Mouse (Mus musculus) kidney, embryonic 16.5 days (tissue): ENCODE data around the gene Pou2f1. TPM values are rescaled to one million over a fixed set of nuclear protein-coding genes. Genes with fewer than 3 reads are reported as not detected.
A peak's percentile ranks its signal among the peaks of the same experiment; 100 is the strongest.

ENCODE experiments used
- ATAC-seq: fragments of 200-750 bp; cut with Nextera tagmentation; 2 replicates; pipeline ENCODE4 v1.8.0; 2017; ENCODE audit warnings: moderate TSS enrichment; ENCODE audit not compliant: low FRiP score, low TSS enrichment
- H3K27ac ChIP-seq: fragments of 300-500 bp; sonication (generic); 2 replicates; pipeline ENCODE4 v1.5.1; 2014; ENCODE audit warnings: low read length
- H3K27me3 ChIP-seq: fragments of 300-500 bp; sonication (generic); 2 replicates; pipeline ENCODE4 v1.6.1; 2014; ENCODE audit warnings: low read length, control low read depth, mixed read lengths; ENCODE audit not compliant: insufficient read depth
- H3K36me3 ChIP-seq: fragments of 300-500 bp; sonication (generic); 2 replicates; pipeline ENCODE4 v1.6.1; 2014; ENCODE audit warnings: low read length, control low read depth, mixed read lengths; ENCODE audit not compliant: insufficient read depth
- H3K4me1 ChIP-seq: fragments of 300-500 bp; sonication (generic); 2 replicates; pipeline ENCODE4 v1.6.1; 2014; ENCODE audit warnings: low read length, control low read depth, mixed read lengths; ENCODE audit not compliant: insufficient read depth
- H3K4me2 ChIP-seq: fragments of 300-500 bp; sonication (generic); replicated peaks from 2 replicates; pipeline ENCODE4 v1.6.1; 2014; ENCODE audit warnings: low read depth, low read length
- H3K4me3 ChIP-seq: fragments of 300-500 bp; sonication (generic); 2 replicates; pipeline ENCODE4 v1.5.1; 2014; ENCODE audit warnings: mild to moderate bottlenecking, low read length
- H3K9ac ChIP-seq: fragments of 300-500 bp; sonication (generic); replicated peaks from 2 replicates; pipeline ENCODE4 v1.6.1; 2014; ENCODE audit warnings: low read length
- H3K9me3 ChIP-seq: fragments of 300-500 bp; sonication (generic); 2 replicates; pipeline ENCODE4 v1.6.1; 2016; ENCODE audit warnings: low read length, control low read depth
- WGBS: fragments of 180-500 bp; shearing (Covaris S2); extraction: QIAGEN DNeasy Blood & Tissue Kit; methylation state at CpG from one replicate; pipeline ENCODE4 v1.1.7; 2014; 5-methylcytosine and 5-hydroxymethylcytosine counted together
- polyA plus RNA-seq: library from polyadenylated mRNA; unstranded; fragments of >200 nt; fragmentation: Nextera tagmentation; extraction: Ambion mirVana; gene quantifications from 2 replicates; pipeline ENCODE4 v1.2.1, GENCODE M21; 2015

The Pou2f1 gene
- polyA plus RNA-seq, result 14.0 and 20.6 TPM in 2 replicates

- no peaks in the 10 kb centered on the region for H3K9me3 ChIP-seq
- H3K4me2 ChIP-seq, result peak within 1 kb of the TSS; percentile 90
- peak within 1 kb of the TSS; percentile 94 for H3K4me3 ChIP-seq
- H3K27me3 ChIP-seq, result no peaks in the 10 kb centered on the region
- peak; percentile 91 for ATAC-seq
- peak within 1 kb of the TSS; percentile 93 for H3K27ac ChIP-seq
- WGBS, result under 1% methylated on average over 45 of the region's 61 CpGs
- no peaks in the 10 kb centered on the region for H3K36me3 ChIP-seq
- peak within 1 kb of the TSS; percentile 97 for H3K9ac ChIP-seq
- peaks cover 19% of the 10 kb centered on the region for H3K4me1 ChIP-seq
These were observed at the start of gene Pou2f1 for GRCm38 (mm10) chr1:166002520-166003155. Gene Pou2f1, minus strand, starts transcription at chr1:166002678.

DNA sequence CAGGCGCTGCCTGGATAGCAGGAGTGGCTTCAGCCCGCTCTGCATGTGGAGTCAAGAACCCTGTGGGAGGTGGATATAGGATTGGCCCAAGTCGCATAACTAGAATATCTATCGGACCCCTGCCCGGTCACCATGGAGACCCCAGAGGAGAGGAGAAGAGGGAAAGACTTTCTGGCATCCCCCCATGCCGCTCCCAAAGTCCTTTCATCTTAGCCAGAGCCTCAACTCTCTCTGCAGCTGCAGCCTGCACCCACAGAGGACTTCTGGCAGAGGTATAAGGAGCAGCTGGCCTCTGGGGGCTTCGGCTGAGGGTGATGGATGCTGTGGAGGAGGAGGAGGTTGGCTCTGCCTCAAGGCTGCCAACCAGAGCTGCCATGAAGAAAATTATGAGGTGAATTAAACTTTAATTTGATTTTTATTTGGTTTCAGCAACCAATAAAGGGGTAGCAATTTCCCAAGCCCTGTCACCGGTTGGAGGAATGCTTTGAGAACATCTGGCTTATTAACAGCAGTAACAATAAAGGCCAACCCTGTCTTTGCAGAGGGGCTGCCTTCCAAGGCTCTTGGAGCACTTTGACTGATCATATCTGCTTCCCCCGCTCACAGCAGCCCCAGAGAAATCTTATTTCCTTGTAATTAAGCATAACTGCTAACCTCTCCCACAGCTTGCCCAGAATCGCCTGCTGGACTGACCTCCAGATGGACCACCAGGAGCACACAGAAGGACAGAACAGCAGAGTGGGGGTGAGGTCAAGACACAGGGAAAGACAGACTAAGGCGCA is 46.8 kb upstream of the Pou2f1 start:
- no peaks in the 10 kb centered on the region for H3K9me3 ChIP-seq
- no peak overlapping the region for H3K9ac ChIP-seq
- WGBS, result 14% methylated on average over 11 of the region's 11 CpGs
- H3K36me3 ChIP-seq, result no peaks in the 10 kb centered on the region
- H3K27ac ChIP-seq, result no peak overlapping the region
- peak overlapping the region; percentile 84 for H3K4me2 ChIP-seq
- peaks cover 24% of the 10 kb centered on the region for H3K4me1 ChIP-seq
- 0 out of 2 replicates have a peak, but pooled peaks have one; percentile 44 for ATAC-seq
- H3K4me3 ChIP-seq, result peak overlapping the region; percentile 50
- peaks cover 9% of the 10 kb centered on the region; the same call in 1 of the 2 replicates for H3K27me3 ChIP-seq

- under 1% methylated on average over 23 of the region's 23 CpGs for WGBS
- Histone ChIP-seq H3K9me3 (no peaks in the 10 kb centered on the region), H3K27me3 (peaks cover 9% of the 10 kb centered on the region; the same call in 1 of the 2 replicates), H3K27ac (no peak overlapping the region), H3K36me3 (no peaks in the 10 kb centered on the region), H3K9ac (peak overlapping the region; percentile 60), H3K4me1 (peaks cover 24% of the 10 kb centered on the region), H3K4me3 (peak overlapping the region; percentile 50), H3K4me2 (peak overlapping the region; percentile 84)
- ATAC-seq, result no peak
These were observed 45.9 kb upstream of the Pou2f1 start for GRCm38 (mm10) chr1:166048230-166048911.

DNA sequence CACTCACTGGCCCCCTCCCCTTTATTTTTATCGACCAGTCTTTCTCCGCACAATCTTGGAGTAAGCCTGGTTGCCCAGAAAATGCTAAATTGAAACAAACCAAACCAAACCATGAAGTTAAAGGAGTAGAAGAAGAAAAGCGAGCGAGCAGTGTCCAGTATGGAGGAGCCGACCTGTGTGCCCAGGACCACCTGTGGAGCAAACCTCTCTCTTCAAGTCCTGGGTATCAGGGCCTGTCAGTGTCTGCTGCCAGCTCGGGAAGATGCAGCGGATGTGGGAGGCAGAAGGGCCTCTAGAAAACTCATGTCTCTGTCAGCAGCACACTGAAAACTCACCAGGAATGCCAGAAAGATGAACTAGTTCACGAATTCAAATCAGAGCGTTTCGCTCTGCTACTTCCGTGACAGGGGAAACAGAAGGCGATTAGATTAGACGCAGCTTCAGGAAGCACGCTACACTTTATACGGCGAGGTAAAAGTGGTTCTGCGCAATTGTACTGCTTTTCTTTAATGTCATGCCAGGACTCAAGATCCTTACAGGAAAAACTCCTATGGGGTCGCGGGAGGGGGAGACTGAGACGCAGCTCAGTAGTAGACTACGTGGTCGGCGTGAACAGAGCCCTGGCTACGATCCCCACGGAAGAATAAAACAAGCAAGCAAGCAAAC is 45.2 kb upstream of the Pou2f1 start:
- 7% methylated on average over 25 of the region's 25 CpGs for WGBS
- peaks cover 24% of the 10 kb centered on the region for H3K4me1 ChIP-seq
- H3K9ac ChIP-seq, result peak overlapping the region; percentile 60
- ATAC-seq, result no peak
- H3K4me3 ChIP-seq, result peak overlapping the region; percentile 50
- no peaks in the 10 kb centered on the region for H3K36me3 ChIP-seq
- H3K9me3 ChIP-seq, result no peaks in the 10 kb centered on the region
- peak overlapping the region; percentile 84 for H3K4me2 ChIP-seq
- no peak overlapping the region for H3K27ac ChIP-seq
- peaks cover 9% of the 10 kb centered on the region; the same call in 1 of the 2 replicates for H3K27me3 ChIP-seq

DNA sequence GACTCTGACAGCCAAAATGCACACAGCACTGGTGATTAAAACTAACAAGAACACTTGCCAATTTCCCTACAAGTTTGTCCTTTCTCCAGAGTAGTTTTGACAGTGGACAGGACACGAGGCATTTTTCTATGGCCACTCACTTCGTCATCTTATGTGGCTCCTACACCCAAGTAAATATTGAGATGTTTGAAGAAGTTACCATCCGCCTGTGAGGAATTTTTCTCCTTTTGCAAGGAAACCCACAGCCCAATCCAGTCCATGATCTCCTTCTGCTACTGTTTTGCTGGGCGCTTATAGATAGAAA is 43.4 kb upstream of the Pou2f1 start:
- Histone ChIP-seq H3K4me1 (peaks cover 24% of the 10 kb centered on the region), H3K9ac (no peak overlapping the region), H3K4me3 (no peak overlapping the region), H3K27me3 (peaks cover 9% of the 10 kb centered on the region; the same call in 1 of the 2 replicates), H3K27ac (no peak overlapping the region), H3K36me3 (no peaks in the 10 kb centered on the region), H3K9me3 (no peaks in the 10 kb centered on the region), H3K4me2 (no peak overlapping the region)
- WGBS, result 70% methylated on average over 4 of the region's 4 CpGs
- no peak for ATAC-seq

GRCm38 (mm10) chr1:166045060-166045893 is 42.8 kb upstream of the Pou2f1 start:
- H3K4me1 ChIP-seq, result peaks cover 24% of the 10 kb centered on the region
- H3K4me3 ChIP-seq, result no peak overlapping the region
- no peak overlapping the region for H3K27ac ChIP-seq
- ATAC-seq, result no peak
- no peaks in the 10 kb centered on the region for H3K9me3 ChIP-seq
- no peak overlapping the region for H3K9ac ChIP-seq
- no peaks in the 10 kb centered on the region for H3K36me3 ChIP-seq
- H3K27me3 ChIP-seq, result peaks cover 9% of the 10 kb centered on the region; the same call in 1 of the 2 replicates
- no peak overlapping the region for H3K4me2 ChIP-seq
- WGBS, result 37% methylated on average over 14 of the region's 14 CpGs

- Histone ChIP-seq H3K27ac (no peak overlapping the region), H3K27me3 (peaks cover 9% of the 10 kb centered on the region; the same call in 1 of the 2 replicates), H3K4me2 (no peak overlapping the region), H3K4me1 (peaks cover 15% of the 10 kb centered on the region), H3K9me3 (no peaks in the 10 kb centered on the region), H3K36me3 (no peaks in the 10 kb centered on the region), H3K4me3 (no peak overlapping the region), H3K9ac (no peak overlapping the region)
- WGBS, result 72% methylated on average over 21 of the region's 21 CpGs
- peak; percentile 72 for ATAC-seq
These were observed 41.1 kb upstream of the Pou2f1 start for GRCm38 (mm10) chr1:166043451-166044149.

GRCm38 (mm10) chr1:166041501-166041900 is 39.0 kb upstream of the Pou2f1 start:
- H3K9me3 ChIP-seq, result no peaks in the 10 kb centered on the region
- H3K27ac ChIP-seq, result no peak overlapping the region
- H3K9ac ChIP-seq, result no peak overlapping the region
- ATAC-seq, result no peak
- no peak overlapping the region for H3K4me2 ChIP-seq
- H3K36me3 ChIP-seq, result no peaks in the 10 kb centered on the region
- peaks cover 4% of the 10 kb centered on the region; the same call in 1 of the 2 replicates for H3K4me1 ChIP-seq
- no peak overlapping the region for H3K4me3 ChIP-seq
- peaks cover 3% of the 10 kb centered on the region; the same call in 1 of the 2 replicates for H3K27me3 ChIP-seq
- WGBS, result 64% methylated on average over 1 of the region's 1 CpGs
